ENCODE assay signal across 11 mouse cellular contexts in the genomic region with DNA sequence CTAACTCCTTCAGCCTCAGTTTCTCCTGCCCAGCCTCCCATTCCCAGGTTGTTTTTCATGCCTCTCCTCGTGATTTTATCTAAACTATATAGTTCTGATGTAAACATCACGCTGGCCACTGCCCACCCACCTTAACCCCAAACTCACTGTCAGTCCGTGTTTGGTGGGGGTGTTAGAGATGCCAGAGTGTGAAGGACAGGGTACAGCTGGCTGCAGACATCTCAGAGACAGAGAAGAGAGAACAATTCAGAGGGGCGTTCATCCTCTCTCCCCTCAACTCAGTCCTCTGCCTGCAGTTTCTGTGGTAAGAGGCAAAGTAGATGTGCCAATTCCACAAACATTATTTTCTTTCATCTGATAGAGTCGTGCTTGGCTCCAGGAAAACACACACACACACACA. TPM values are rescaled to one million over a fixed set of nuclear protein-coding genes. Genes with fewer than 3 reads are reported as not detected.
A peak's percentile ranks its signal among the peaks of the same experiment; 100 is the strongest.
DNase-seq lines count a peak whose midpoint lies in the region; ATAC-seq and TF ChIP-seq lines count a peak whose summit lies in the region.
"Had no signal": no experiment of that assay in that cellular context is flagged by ENCODE, and none has a peak within 500 bp of the region (broad histone marks: within the 10 kb centered on the region; RNA-seq: fewer than 3 reads in every experiment).

No protein-coding gene starts in this region.

- no peak overlapping the region for H3K9ac ChIP-seq in heart, embryonic 12.5 days
- no peak overlapping the region for H3K9ac ChIP-seq in lung, postnatal 0 days (replicated peaks; ENCODE audit: low read depth)
- no peak overlapping the region for H3K9ac ChIP-seq in embryonic facial prominence, embryonic 13.5 days
- no peak overlapping the region; the same call in 1 of the 2 replicates for H3K9ac ChIP-seq in limb, embryonic 14.5 days (ENCODE audit: low read depth, low read length, severe bottlenecking)
- H3K9ac ChIP-seq: liver, embryonic 13.5 days had no signal

- H3K4me3 ChIP-seq in heart, embryonic 12.5 days = no peak overlapping the region
- peak overlapping the region; percentile 51; the same call in 1 of the 2 replicates for H3K4me3 ChIP-seq in lung, postnatal 0 days (ENCODE audit: low read depth, low read length)
- H3K4me3 ChIP-seq in embryonic facial prominence, embryonic 13.5 days = peak overlapping the region; percentile 57; the same call in 1 of the 2 replicates
- no peak overlapping the region for H3K4me3 ChIP-seq in limb, embryonic 14.5 days (replicated peaks; ENCODE audit: low read length)
- no peak overlapping the region for H3K4me3 ChIP-seq in thymus, adult 2 months (ENCODE audit: control insufficient read depth, insufficient read depth, low read length)

- peaks cover 50% of the 10 kb centered on the region for H3K4me1 ChIP-seq in heart, embryonic 12.5 days (replicated peaks)
- H3K4me1 ChIP-seq in lung, postnatal 0 days (ENCODE audit: insufficient read depth, low read depth, low read length) = no peaks in the 10 kb centered on the region
- H3K4me1 ChIP-seq in embryonic facial prominence, embryonic 13.5 days = peaks cover 68% of the 10 kb centered on the region
- peaks cover 24% of the 10 kb centered on the region for H3K4me1 ChIP-seq in limb, embryonic 14.5 days (ENCODE audit: control insufficient read depth, insufficient read depth, low read length)
- peaks cover 29% of the 10 kb centered on the region for H3K4me1 ChIP-seq in thymus, adult 2 months (replicated peaks; ENCODE audit: control insufficient read depth, insufficient read depth, low read length)

- H3K27me3 ChIP-seq in heart, embryonic 12.5 days (replicated peaks) = peaks cover 59% of the 10 kb centered on the region
- H3K27me3 ChIP-seq in lung, postnatal 0 days (replicated peaks; ENCODE audit: insufficient read depth, low read length) = peaks cover 20% of the 10 kb centered on the region; the same call in 1 of the 2 replicates
- peaks cover 65% of the 10 kb centered on the region for H3K27me3 ChIP-seq in embryonic facial prominence, embryonic 13.5 days
- H3K27me3 ChIP-seq in limb, embryonic 14.5 days (ENCODE audit: control insufficient read depth, insufficient read depth, low read length) = peaks cover 35% of the 10 kb centered on the region
- peaks cover 18% of the 10 kb centered on the region for H3K27me3 ChIP-seq in thymus, adult 2 months (ENCODE audit: control insufficient read depth, insufficient read depth, low read length)

- H3K27ac ChIP-seq in heart, embryonic 12.5 days (ENCODE audit: poor library complexity, severe bottlenecking) = no peak overlapping the region
- H3K27ac ChIP-seq in lung, postnatal 0 days (ENCODE audit: low read length) = no peak overlapping the region
- 0 out of 2 replicates have a peak overlapping the region, but pooled peaks have one; percentile 33 for H3K27ac ChIP-seq in embryonic facial prominence, embryonic 13.5 days
- H3K27ac ChIP-seq in limb, embryonic 14.5 days (replicated peaks; ENCODE audit: low read depth, low read length) = no peak overlapping the region
- H3K27ac ChIP-seq in thymus, adult 2 months (ENCODE audit: control insufficient read depth, insufficient read depth, low read length) = no peak overlapping the region
- H3K27ac ChIP-seq: liver, embryonic 13.5 days had no signal

- 5% methylated on average over 5 of the region's 5 CpGs for WGBS in heart, embryonic 12.5 days
- WGBS in lung, postnatal 0 days = 3% methylated on average over 5 of the region's 5 CpGs
- 3% methylated on average over 4 of the region's 5 CpGs for WGBS in embryonic facial prominence, embryonic 13.5 days
- WGBS in limb, embryonic 14.5 days = 8% methylated on average over 5 of the region's 5 CpGs
- 13% methylated on average over 5 of the region's 5 CpGs for WGBS in thymus, adult 2 months

- no peaks in the 10 kb centered on the region for H3K36me3 ChIP-seq in heart, embryonic 12.5 days
- no peaks in the 10 kb centered on the region for H3K36me3 ChIP-seq in lung, postnatal 0 days (ENCODE audit: insufficient read depth, low read length)
- H3K36me3 ChIP-seq in embryonic facial prominence, embryonic 13.5 days = no peaks in the 10 kb centered on the region
- H3K36me3 ChIP-seq in limb, embryonic 14.5 days (ENCODE audit: control insufficient read depth, insufficient read depth, low read length) = no peaks in the 10 kb centered on the region
- no peaks in the 10 kb centered on the region for H3K36me3 ChIP-seq in thymus, adult 2 months (ENCODE audit: control insufficient read depth, insufficient read depth, low read length)
- H3K36me3 ChIP-seq: liver, embryonic 13.5 days had no signal

- DNase-seq in heart, postnatal 25 days (ENCODE audit: low spot score) = no peak
- DNase-seq in lung, postnatal 0 days (ENCODE audit: low spot score) = peak; percentile 34
- DNase-seq in lung, postnatal 10 days = no peak
- no peak for DNase-seq in limb, embryonic 14.5 days (ENCODE audit: low spot score)
- DNase-seq in thymus, adult 2 months = no peak
- DNase-seq in neural tube, embryonic 10.5 days (ENCODE audit: extremely low spot score, low spot score) = no peak
- DNase-seq: cerebellum, postnatal 36 days; liver, embryonic 13.5 days had no signal

- H3K9me3 ChIP-seq in heart, embryonic 12.5 days (replicated peaks) = no peaks in the 10 kb centered on the region
- no peaks in the 10 kb centered on the region for H3K9me3 ChIP-seq in lung, postnatal 0 days (ENCODE audit: low read length)
- H3K9me3 ChIP-seq in embryonic facial prominence, embryonic 13.5 days = no peaks in the 10 kb centered on the region
- no peaks in the 10 kb centered on the region for H3K9me3 ChIP-seq in limb, embryonic 14.5 days (ENCODE audit: control insufficient read depth, low read length)
- H3K9me3 ChIP-seq: liver, embryonic 13.5 days had no signal

- H3K4me2 ChIP-seq in heart, embryonic 12.5 days = peak overlapping the region; percentile 92
- no peak overlapping the region for H3K4me2 ChIP-seq in lung, postnatal 0 days (replicated peaks; ENCODE audit: low read depth, low read length)
- H3K4me2 ChIP-seq in embryonic facial prominence, embryonic 13.5 days = peak overlapping the region; percentile 83
- peak overlapping the region; percentile 69 for H3K4me2 ChIP-seq in limb, embryonic 14.5 days (replicated peaks; ENCODE audit: low read depth, low read length, severe bottlenecking)

- no peak for TF ChIP-seq CTCF in lung, postnatal 0 days (IDR thresholded peaks at IDR 0.05)
- TF ChIP-seq CTCF in thymus, adult 2 months (IDR thresholded peaks at IDR 0.05; ENCODE audit: borderline replicate concordance, control insufficient read depth, extremely low read depth, insufficient read depth, low read length, poor library complexity) = no peak

- intact Hi-C loops in heart, postnatal 25 days (cut with DNase I) = no loop called here

- ATAC-seq in heart, embryonic 12.5 days (ENCODE audit: insufficient number of reproducible peaks, low FRiP score) = no peak
- ATAC-seq in lung, postnatal 0 days = no peak
- no peak for ATAC-seq in embryonic facial prominence, embryonic 13.5 days (ENCODE audit: insufficient number of reproducible peaks, insufficient read depth, low FRiP score, low TSS enrichment, low read depth)
- ATAC-seq in limb, embryonic 14.5 days (ENCODE audit: low FRiP score, low read depth) = no peak

- no peak for TF ChIP-seq EP300 in lung, postnatal 0 days (IDR thresholded peaks at IDR 0.05)

- no peak for TF ChIP-seq POLR2A in limb, embryonic 14.5 days (IDR thresholded peaks at IDR 0.05; ENCODE audit: borderline replicate concordance, extremely low read depth, insufficient read depth, insufficient read length)
- no peak for TF ChIP-seq POLR2A in thymus, adult 2 months (IDR thresholded peaks at IDR 0.05; ENCODE audit: control insufficient read depth, extremely low read depth, insufficient read depth, low read length, poor library complexity)

RNA-seq across cellular contexts. Expression of gene Wnt2b, which starts 1.1 kb away (rescaled TPM):
- polyA plus RNA-seq in heart, embryonic 12.5 days (2016; fragmentation: Nextera tagmentation; extraction: Ambion mirVana) = 1.3 and 1.4 TPM in 2 replicates
- 1 to 10 TPM; 1.0 to 1.9 TPM for total RNA-seq in heart, postnatal 25 days (2021)
- polyA plus RNA-seq in lung, postnatal 0 days (2015; fragmentation: Nextera tagmentation; extraction: Ambion mirVana) = 0.44 and 0.88 TPM in 2 replicates
- 1.3 and 1.8 TPM in 2 replicates for polyA plus RNA-seq in embryonic facial prominence, embryonic 13.5 days (2015; fragmentation: Nextera tagmentation; extraction: Ambion mirVana)
- polyA plus RNA-seq in limb, embryonic 14.5 days (2012; rRNA removed) = 3.1 and 3.6 TPM in 2 replicates
- polyA plus RNA-seq in limb, embryonic 14.5 days (2014; fragmentation: Nextera tagmentation; extraction: Ambion mirVana) = 1.4 and 1.5 TPM in 2 replicates
- polyA plus RNA-seq in thymus, adult 2 months (2012; rRNA removed) = 0.89 and 1.2 TPM in 2 replicates
- total RNA-seq: MEL had no signal

Comparison
In these comparisons a context has a peak if more than half of its experiments do, and no peak if none do; other contexts are left out.
1. H3K4me3 ChIP-seq: peak in lung, postnatal 0 days (single experiment) and embryonic facial prominence, embryonic 13.5 days (single experiment); none in heart, embryonic 12.5 days (single experiment), limb, embryonic 14.5 days (single experiment) and thymus, adult 2 months (single experiment).